Mouse (Mus musculus): ENCODE measurements at regions not wholly inside any gene's neighbourhood (a gene's known extent, or its start where the extent isn't known, plus 50 kb on each side); places are given as distances from the start of the nearest gene placed in this dataset.

GRCm38 (mm10) chr3:144069979-144070540 is 135.0 kb downstream of the Lmo4 start:
- no peaks in the 10 kb centered on the region for H3K4me1 ChIP-seq (ENCODE audit: control insufficient read depth, insufficient read depth)
- H3K9ac ChIP-seq (replicated peaks; ENCODE audit: low read depth, low read length), result no peak overlapping the region
- H3K4me3 ChIP-seq (ENCODE audit: low read depth, low read length), result no peak overlapping the region
- H3K36me3 ChIP-seq (replicated peaks; ENCODE audit: control insufficient read depth, insufficient read depth, low read length), result no peaks in the 10 kb centered on the region
- TF ChIP-seq CTCF (IDR thresholded peaks at IDR 0.05; ENCODE audit: low read depth) (no peak), EP300 (IDR thresholded peaks at IDR 0.05; ENCODE audit: low read depth) (no peak)
- ATAC-seq (ENCODE audit: insufficient read depth, low read depth) (no peak), DNase-seq (ENCODE audit: low spot score) (no peak)
- H3K27ac ChIP-seq (ENCODE audit: low read depth), result no peak overlapping the region
- WGBS, result 73% methylated on average over 10 of the region's 10 CpGs
- H3K9me3 ChIP-seq (replicated peaks; ENCODE audit: control insufficient read depth, low read length), result no peaks in the 10 kb centered on the region
- no peaks in the 10 kb centered on the region for H3K27me3 ChIP-seq (ENCODE audit: control insufficient read depth, insufficient read depth, low read length)
- H3K4me2 ChIP-seq (ENCODE audit: low read depth, low read length), result no peak overlapping the region

GRCm38 (mm10) chr3:144067016-144067415 is 138.0 kb downstream of the Lmo4 start:
- WGBS, result 85% methylated on average over 3 of the region's 3 CpGs
- H3K4me1 ChIP-seq (ENCODE audit: control insufficient read depth, insufficient read depth), result no peaks in the 10 kb centered on the region
- H3K9me3 ChIP-seq (replicated peaks; ENCODE audit: control insufficient read depth, low read length), result no peaks in the 10 kb centered on the region
- DNase-seq (ENCODE audit: low spot score) (no peak), ATAC-seq (ENCODE audit: insufficient read depth, low read depth) (no peak)
- TF ChIP-seq EP300 (IDR thresholded peaks at IDR 0.05; ENCODE audit: low read depth) (no peak), CTCF (IDR thresholded peaks at IDR 0.05; ENCODE audit: low read depth) (no peak)
- H3K4me3 ChIP-seq (ENCODE audit: low read depth, low read length), result no peak overlapping the region
- H3K27ac ChIP-seq (ENCODE audit: low read depth), result no peak overlapping the region
- no peaks in the 10 kb centered on the region for H3K36me3 ChIP-seq (replicated peaks; ENCODE audit: control insufficient read depth, insufficient read depth, low read length)
- H3K9ac ChIP-seq (replicated peaks; ENCODE audit: low read depth, low read length), result no peak overlapping the region
- no peaks in the 10 kb centered on the region for H3K27me3 ChIP-seq (ENCODE audit: control insufficient read depth, insufficient read depth, low read length)
- H3K4me2 ChIP-seq (ENCODE audit: low read depth, low read length), result no peak overlapping the region

- 12% methylated on average over 4 of the region's 4 CpGs for WGBS
Observed at GRCm38 (mm10) chr3:144058106-144058505, 146.9 kb downstream of the Lmo4 start.

GRCm38 (mm10) chr3:144050341-144050740 is 154.7 kb downstream of the Lmo4 start:
- no peak overlapping the region for H3K27ac ChIP-seq (ENCODE audit: low read depth)
- H3K4me2 ChIP-seq (ENCODE audit: low read depth, low read length), result no peak overlapping the region
- DNase-seq (ENCODE audit: low spot score), result no peak
- TF ChIP-seq EP300 (IDR thresholded peaks at IDR 0.05; ENCODE audit: low read depth) (no peak), CTCF (IDR thresholded peaks at IDR 0.05; ENCODE audit: low read depth) (no peak)
- no peaks in the 10 kb centered on the region for H3K27me3 ChIP-seq (ENCODE audit: control insufficient read depth, insufficient read depth, low read length)
- H3K36me3 ChIP-seq (replicated peaks; ENCODE audit: control insufficient read depth, insufficient read depth, low read length), result no peaks in the 10 kb centered on the region
- no peak overlapping the region for H3K9ac ChIP-seq (replicated peaks; ENCODE audit: low read depth, low read length)
- 83% methylated on average over 4 of the region's 4 CpGs for WGBS
- H3K4me1 ChIP-seq (ENCODE audit: control insufficient read depth, insufficient read depth), result no peaks in the 10 kb centered on the region
- no peak overlapping the region for H3K4me3 ChIP-seq (ENCODE audit: low read depth, low read length)
- no peak for ATAC-seq (ENCODE audit: insufficient read depth, low read depth)
- H3K9me3 ChIP-seq (replicated peaks; ENCODE audit: control insufficient read depth, low read length), result no peaks in the 10 kb centered on the region

More at GRCm38 (mm10) chr3:144058106-144058505, 146.9 kb downstream of the Lmo4 start:
- no peaks in the 10 kb centered on the region for H3K27me3 ChIP-seq (ENCODE audit: control insufficient read depth, insufficient read depth, low read length)
- H3K27ac ChIP-seq (ENCODE audit: low read depth), result no peak overlapping the region
- no peaks in the 10 kb centered on the region for H3K36me3 ChIP-seq (replicated peaks; ENCODE audit: control insufficient read depth, insufficient read depth, low read length)
- no peaks in the 10 kb centered on the region for H3K4me1 ChIP-seq (ENCODE audit: control insufficient read depth, insufficient read depth)
- H3K9ac ChIP-seq (replicated peaks; ENCODE audit: low read depth, low read length), result no peak overlapping the region
- no peak overlapping the region for H3K4me3 ChIP-seq (ENCODE audit: low read depth, low read length)
- no peak for TF ChIP-seq EP300 (IDR thresholded peaks at IDR 0.05; ENCODE audit: low read depth)
- TF ChIP-seq CTCF (IDR thresholded peaks at IDR 0.05; ENCODE audit: low read depth), result no peak
- DNase-seq (ENCODE audit: low spot score), result peak; percentile 74
- no peaks in the 10 kb centered on the region for H3K9me3 ChIP-seq (replicated peaks; ENCODE audit: control insufficient read depth, low read length)
- peak; percentile 71; the same call in 1 of the 2 replicates for ATAC-seq (ENCODE audit: insufficient read depth, low read depth)
- H3K4me2 ChIP-seq (ENCODE audit: low read depth, low read length), result no peak overlapping the region

GRCm38 (mm10) chr3:144049270-144049669 is 155.8 kb downstream of the Lmo4 start:
- Histone ChIP-seq H3K27ac (ENCODE audit: low read depth) (no peak overlapping the region), H3K4me1 (ENCODE audit: control insufficient read depth, insufficient read depth) (no peaks in the 10 kb centered on the region), H3K9me3 (replicated peaks; ENCODE audit: control insufficient read depth, low read length) (no peaks in the 10 kb centered on the region), H3K9ac (replicated peaks; ENCODE audit: low read depth, low read length) (no peak overlapping the region), H3K4me3 (ENCODE audit: low read depth, low read length) (no peak overlapping the region), H3K4me2 (ENCODE audit: low read depth, low read length) (no peak overlapping the region), H3K27me3 (ENCODE audit: control insufficient read depth, insufficient read depth, low read length) (no peaks in the 10 kb centered on the region), H3K36me3 (replicated peaks; ENCODE audit: control insufficient read depth, insufficient read depth, low read length) (no peaks in the 10 kb centered on the region)
- no peak for TF ChIP-seq CTCF (IDR thresholded peaks at IDR 0.05; ENCODE audit: low read depth)
- ATAC-seq (ENCODE audit: insufficient read depth, low read depth) (no peak), DNase-seq (ENCODE audit: low spot score) (no peak)
- 62% methylated on average over 4 of the region's 4 CpGs for WGBS

GRCm38 (mm10) chr3:144044366-144044765 is 160.7 kb downstream of the Lmo4 start:
- no peak for TF ChIP-seq EP300 (IDR thresholded peaks at IDR 0.05; ENCODE audit: low read depth)
- no peak for TF ChIP-seq CTCF (IDR thresholded peaks at IDR 0.05; ENCODE audit: low read depth)
- no peaks in the 10 kb centered on the region for H3K27me3 ChIP-seq (ENCODE audit: control insufficient read depth, insufficient read depth, low read length)
- H3K27ac ChIP-seq (ENCODE audit: low read depth), result no peak overlapping the region
- H3K36me3 ChIP-seq (replicated peaks; ENCODE audit: control insufficient read depth, insufficient read depth, low read length), result no peaks in the 10 kb centered on the region
- H3K4me2 ChIP-seq (ENCODE audit: low read depth, low read length), result no peak overlapping the region
- H3K9me3 ChIP-seq (replicated peaks; ENCODE audit: control insufficient read depth, low read length), result no peaks in the 10 kb centered on the region
- no peak overlapping the region for H3K4me3 ChIP-seq (ENCODE audit: low read depth, low read length)
- 74% methylated on average over 2 of the region's 2 CpGs for WGBS
- DNase-seq (ENCODE audit: low spot score) (no peak), ATAC-seq (ENCODE audit: insufficient read depth, low read depth) (no peak)
- H3K9ac ChIP-seq (replicated peaks; ENCODE audit: low read depth, low read length), result no peak overlapping the region
- no peaks in the 10 kb centered on the region for H3K4me1 ChIP-seq (ENCODE audit: control insufficient read depth, insufficient read depth)

All from heart, postnatal 0 days (tissue).